Mouse (Mus musculus): ENCODE results near the gene Naa40. TPM values are rescaled to one million over a fixed set of nuclear protein-coding genes. Genes with fewer than 3 reads are reported as not detected.
A peak's percentile ranks its signal among the peaks of the same experiment; 100 is the strongest.

The Naa40 gene
- polyA plus RNA-seq, 1 experiment from 2014 or later = 93.2 TPM

DNA sequence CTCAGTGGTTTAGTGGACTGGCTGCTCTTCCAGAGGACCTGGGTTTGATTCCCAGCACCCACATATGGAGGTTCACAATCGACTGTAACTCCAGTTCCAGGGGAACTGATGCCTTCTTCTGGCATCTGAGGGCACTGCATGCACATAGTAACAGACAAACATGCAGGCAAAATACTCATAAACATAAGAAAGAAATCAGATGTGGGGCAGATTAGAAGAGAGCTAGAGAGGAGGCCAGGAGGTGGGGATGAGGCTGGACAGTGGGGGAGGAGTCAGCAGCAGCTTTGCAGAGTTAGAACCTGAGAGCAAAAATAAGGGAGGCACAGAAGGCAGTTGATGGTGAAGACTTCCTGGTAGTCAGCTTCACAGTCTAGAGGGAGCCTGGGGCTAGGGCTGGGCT lies 21.6 kb upstream of the Naa40 start:
- no peaks in the 10 kb centered on the region for H3K36me3 ChIP-seq (replicated peaks)
- no peaks in the 10 kb centered on the region for H3K27me3 ChIP-seq (replicated peaks; ENCODE audit: low read depth, poor library complexity, severe bottlenecking)
- WGBS = 92% methylated on average over 1 of the region's 1 CpGs
- 0 out of 2 replicates have a peak, but pooled peaks cover 4% of the 10 kb centered on the region for H3K9me3 ChIP-seq
- no peak overlapping the region for H3K27ac ChIP-seq (replicated peaks)
- no peak overlapping the region for H3K4me3 ChIP-seq
- no peak for DNase-seq (ENCODE audit: low spot score)
- peaks cover 38% of the 10 kb centered on the region for H3K4me1 ChIP-seq

DNA sequence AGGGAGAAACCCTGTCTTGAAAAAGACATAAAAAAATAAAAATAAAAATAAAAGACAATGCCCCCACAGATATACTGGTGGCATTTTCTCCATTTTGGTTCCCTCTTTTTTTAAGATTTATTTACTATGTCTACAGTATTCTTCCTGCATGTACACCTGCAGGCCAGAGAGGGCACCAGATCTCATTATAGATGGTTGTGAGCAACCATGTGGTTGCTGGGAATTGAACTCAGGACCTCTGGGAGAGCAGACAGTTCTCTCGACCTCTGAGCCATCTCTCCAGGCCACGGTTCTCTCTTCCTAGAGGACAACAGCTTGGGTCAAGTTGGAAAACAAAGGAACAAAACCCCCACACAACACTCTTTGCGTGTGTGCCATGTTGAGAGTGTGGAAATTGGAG lies 21.0 kb upstream of the Naa40 start:
- no peak overlapping the region for H3K4me3 ChIP-seq
- H3K27me3 ChIP-seq (replicated peaks; ENCODE audit: low read depth, poor library complexity, severe bottlenecking) = no peaks in the 10 kb centered on the region
- WGBS = 91% methylated on average over 3 of the region's 3 CpGs
- no peaks in the 10 kb centered on the region for H3K36me3 ChIP-seq (replicated peaks)
- no peak for DNase-seq (ENCODE audit: low spot score)
- H3K9me3 ChIP-seq = 0 out of 2 replicates have a peak, but pooled peaks cover 4% of the 10 kb centered on the region
- H3K27ac ChIP-seq (replicated peaks) = no peak overlapping the region
- peaks cover 31% of the 10 kb centered on the region for H3K4me1 ChIP-seq

- Histone ChIP-seq H3K27ac (replicated peaks) (no peak overlapping the region), H3K36me3 (replicated peaks) (no peaks in the 10 kb centered on the region), H3K27me3 (replicated peaks; ENCODE audit: low read depth, poor library complexity, severe bottlenecking) (no peaks in the 10 kb centered on the region), H3K9me3 (0 out of 2 replicates have a peak, but pooled peaks cover 4% of the 10 kb centered on the region), H3K4me3 (no peak overlapping the region), H3K4me1 (peaks cover 27% of the 10 kb centered on the region)
- WGBS = 96% methylated on average over 1 of the region's 1 CpGs
- no peak for DNase-seq (ENCODE audit: low spot score)
Measured at GRCm38 (mm10) chr19:7261476-7261875, 20.5 kb upstream of the Naa40 start.

- DNase-seq (ENCODE audit: low spot score) = no peak
- WGBS = 84% methylated on average over 5 of the region's 5 CpGs
- 0 out of 2 replicates have a peak, but pooled peaks cover 4% of the 10 kb centered on the region for H3K9me3 ChIP-seq
Measured at GRCm38 (mm10) chr19:7257881-7258280, 16.9 kb upstream of the Naa40 start.

DNA sequence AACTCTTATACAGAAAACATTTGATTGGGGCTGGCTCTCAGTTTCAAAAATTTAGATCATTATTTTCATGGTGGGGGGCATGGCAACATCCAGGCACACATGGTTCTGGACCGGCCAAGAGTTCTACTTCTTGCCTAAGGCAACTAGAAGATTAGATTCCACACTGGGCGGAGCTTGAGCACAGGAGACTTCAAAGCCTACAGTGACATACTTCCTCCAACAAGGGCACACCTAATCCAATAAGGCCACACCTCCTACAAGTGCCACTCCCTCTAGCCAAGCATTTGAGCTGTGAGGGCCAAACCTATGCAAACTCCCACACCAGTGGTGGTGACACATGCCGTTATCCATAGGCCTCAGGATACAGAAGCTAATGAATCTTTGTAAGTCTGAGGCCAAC lies 5.0 kb upstream of the Naa40 start:
- Histone ChIP-seq H3K27me3 (replicated peaks; ENCODE audit: low read depth, poor library complexity, severe bottlenecking) (0 out of 2 replicates have a peak, but pooled peaks cover 5% of the 10 kb centered on the region), H3K36me3 (replicated peaks) (no peaks in the 10 kb centered on the region), H3K4me1 (peaks cover 8% of the 10 kb centered on the region), H3K9me3 (no peaks in the 10 kb centered on the region), H3K4me3 (no peak overlapping the region), H3K27ac (replicated peaks) (no peak overlapping the region)
- no peak for DNase-seq (ENCODE audit: low spot score)
- WGBS = 79% methylated on average over 3 of the region's 3 CpGs

More at GRCm38 (mm10) chr19:7257881-7258280, 16.9 kb upstream of the Naa40 start:
- Histone ChIP-seq H3K36me3 (replicated peaks) (no peaks in the 10 kb centered on the region), H3K27me3 (replicated peaks; ENCODE audit: low read depth, poor library complexity, severe bottlenecking) (no peaks in the 10 kb centered on the region), H3K4me3 (no peak overlapping the region), H3K27ac (replicated peaks) (no peak overlapping the region), H3K4me1 (no peaks in the 10 kb centered on the region)

GRCm38 (mm10) chr19:7240291-7240690 lies 692 bp downstream of the Naa40 start:
- WGBS = 4% methylated on average over 13 of the region's 13 CpGs
- peak overlapping the region; percentile 81 for H3K4me3 ChIP-seq
- H3K36me3 ChIP-seq (replicated peaks) = peaks cover 37% of the 10 kb centered on the region
- H3K9me3 ChIP-seq = no peaks in the 10 kb centered on the region
- 0 out of 2 replicates have a peak, but pooled peaks cover 5% of the 10 kb centered on the region for H3K27me3 ChIP-seq (replicated peaks; ENCODE audit: low read depth, poor library complexity, severe bottlenecking)
- no peak for DNase-seq (ENCODE audit: low spot score)
- H3K4me1 ChIP-seq = peaks cover 19% of the 10 kb centered on the region
- H3K27ac ChIP-seq (replicated peaks) = peak overlapping the region; percentile 88

DNA sequence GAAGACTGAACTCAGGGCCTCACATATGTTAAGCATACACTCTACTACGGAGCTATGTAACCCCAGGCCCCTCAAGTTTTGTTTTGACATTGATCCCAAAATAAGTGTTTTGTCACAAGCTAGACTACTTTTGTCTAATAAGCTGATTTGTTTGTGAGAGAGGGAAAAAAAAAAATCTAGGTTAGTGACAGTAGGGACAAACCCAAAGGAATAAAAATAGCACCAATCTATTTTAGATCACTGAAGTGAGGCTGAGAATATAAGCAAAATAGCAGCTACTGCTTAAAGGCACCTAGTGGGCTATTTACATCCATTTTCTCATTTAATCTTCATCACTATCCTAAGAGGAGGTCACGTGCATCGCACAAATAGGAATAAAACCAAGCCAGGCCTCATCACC lies 1.4 kb downstream of the Naa40 start:
- no peak for DNase-seq (ENCODE audit: low spot score)
- H3K4me1 ChIP-seq = peaks cover 19% of the 10 kb centered on the region
- 0 out of 2 replicates have a peak, but pooled peaks cover 5% of the 10 kb centered on the region for H3K27me3 ChIP-seq (replicated peaks; ENCODE audit: low read depth, poor library complexity, severe bottlenecking)
- peak overlapping the region; percentile 81 for H3K4me3 ChIP-seq
- no peak overlapping the region; the same call in 1 of the 2 replicates for H3K27ac ChIP-seq (replicated peaks)
- 90% methylated on average over 3 of the region's 3 CpGs for WGBS
- no peaks in the 10 kb centered on the region for H3K9me3 ChIP-seq
- peaks cover 41% of the 10 kb centered on the region for H3K36me3 ChIP-seq (replicated peaks)

DNA sequence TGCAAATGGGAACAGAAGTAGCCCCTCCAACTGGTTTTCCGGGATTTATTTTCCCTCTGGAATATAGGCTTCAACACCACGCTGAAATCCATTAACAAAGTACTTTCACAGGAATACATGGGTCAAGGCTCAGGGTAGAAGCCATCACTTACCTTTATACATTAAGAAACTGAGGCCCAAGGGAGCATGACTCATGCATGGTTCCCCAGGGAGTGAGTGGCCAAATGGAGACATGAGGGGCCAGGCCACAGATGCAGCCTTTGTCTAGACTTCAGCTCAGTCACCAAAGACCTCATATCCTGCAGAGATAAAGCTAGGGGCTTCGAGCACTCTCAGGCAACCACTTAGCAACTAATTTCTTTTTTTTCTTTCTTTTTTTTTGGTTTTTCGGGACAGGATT lies 4.2 kb downstream of the Naa40 start:
- Histone ChIP-seq H3K36me3 (replicated peaks) (peaks cover 70% of the 10 kb centered on the region), H3K4me1 (peaks cover 18% of the 10 kb centered on the region), H3K9me3 (no peaks in the 10 kb centered on the region), H3K27ac (replicated peaks) (no peak overlapping the region), H3K4me3 (no peak overlapping the region), H3K27me3 (replicated peaks; ENCODE audit: low read depth, poor library complexity, severe bottlenecking) (no peaks in the 10 kb centered on the region)
- WGBS = 87% methylated on average over 4 of the region's 4 CpGs
- DNase-seq (ENCODE audit: low spot score) = no peak

- H3K4me1 ChIP-seq = peaks cover 11% of the 10 kb centered on the region
- H3K27ac ChIP-seq (replicated peaks) = no peak overlapping the region
- peaks cover 77% of the 10 kb centered on the region for H3K36me3 ChIP-seq (replicated peaks)
- WGBS = 89% methylated on average over 2 of the region's 2 CpGs
- no peak for DNase-seq (ENCODE audit: low spot score)
- H3K4me3 ChIP-seq = no peak overlapping the region
- no peaks in the 10 kb centered on the region for H3K9me3 ChIP-seq
- no peaks in the 10 kb centered on the region for H3K27me3 ChIP-seq (replicated peaks; ENCODE audit: low read depth, poor library complexity, severe bottlenecking)
Measured at GRCm38 (mm10) chr19:7236011-7236410, 5.0 kb downstream of the Naa40 start.

DNA sequence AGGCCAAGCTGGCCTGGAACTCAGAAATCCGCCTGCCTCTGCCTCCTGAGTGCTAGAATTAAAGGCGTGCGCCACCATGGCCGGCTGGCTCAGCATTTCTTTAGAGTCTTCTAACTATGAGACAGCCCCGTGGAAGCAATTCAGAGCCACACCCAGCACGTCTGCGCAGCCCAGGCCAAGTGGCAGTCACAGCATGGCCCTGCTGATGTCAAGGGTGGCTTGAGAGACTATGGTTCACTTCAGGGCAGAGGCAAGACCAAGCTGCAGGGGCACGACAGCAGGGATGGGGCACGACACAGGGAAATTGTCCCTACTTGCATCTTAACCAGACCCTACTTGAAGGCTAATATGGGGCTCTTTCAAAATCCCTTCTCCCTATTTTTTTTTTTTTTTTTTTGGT lies 5.5 kb downstream of the Naa40 start:
- H3K4me3 ChIP-seq = no peak overlapping the region
- 94% methylated on average over 9 of the region's 9 CpGs for WGBS
- peaks cover 83% of the 10 kb centered on the region for H3K36me3 ChIP-seq (replicated peaks)
- no peak overlapping the region for H3K27ac ChIP-seq (replicated peaks)
- no peaks in the 10 kb centered on the region for H3K9me3 ChIP-seq
- H3K4me1 ChIP-seq = peaks cover 11% of the 10 kb centered on the region
- no peak for DNase-seq (ENCODE audit: low spot score)
- H3K27me3 ChIP-seq (replicated peaks; ENCODE audit: low read depth, poor library complexity, severe bottlenecking) = no peaks in the 10 kb centered on the region

- Histone ChIP-seq H3K27ac (replicated peaks) (no peak overlapping the region), H3K4me3 (peak overlapping the region; percentile 9; the same call in 1 of the 2 replicates), H3K36me3 (replicated peaks) (peaks cover 90% of the 10 kb centered on the region), H3K9me3 (no peaks in the 10 kb centered on the region), H3K4me1 (peaks cover 3% of the 10 kb centered on the region), H3K27me3 (replicated peaks; ENCODE audit: low read depth, poor library complexity, severe bottlenecking) (no peaks in the 10 kb centered on the region)
- DNase-seq (ENCODE audit: low spot score) = peak; percentile 67
- WGBS = 67% methylated on average over 8 of the region's 8 CpGs
Measured at GRCm38 (mm10) chr19:7234537-7235221, 6.3 kb downstream of the Naa40 start.

DNA sequence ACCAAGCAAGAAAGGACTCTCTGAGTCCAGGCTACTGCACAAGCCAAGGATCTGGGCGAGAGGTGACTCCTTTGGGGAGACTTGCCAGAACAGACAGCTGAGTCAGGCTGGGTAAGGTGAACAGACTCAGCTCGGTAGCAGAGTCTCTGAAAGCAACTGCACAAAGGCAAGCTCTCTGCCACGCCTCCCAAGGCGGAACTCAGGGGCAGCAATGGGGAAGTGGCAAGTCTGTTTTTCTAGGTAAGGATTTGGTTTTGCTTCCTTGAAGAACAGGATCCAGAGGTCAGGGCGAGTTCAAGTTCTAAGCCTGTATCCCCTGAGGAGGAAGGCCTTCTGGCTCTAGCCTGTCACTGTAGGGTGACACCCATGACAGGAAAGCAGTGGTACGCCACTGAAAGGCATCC lies 14.5 kb downstream of the Naa40 start:
- WGBS = 80% methylated on average over 6 of the region's 6 CpGs
- H3K36me3 ChIP-seq (replicated peaks) = peaks cover 67% of the 10 kb centered on the region
- H3K27ac ChIP-seq (replicated peaks) = no peak overlapping the region
- H3K9me3 ChIP-seq = 0 out of 2 replicates have a peak, but pooled peaks cover 3% of the 10 kb centered on the region
- H3K4me1 ChIP-seq = no peaks in the 10 kb centered on the region
- no peak overlapping the region for H3K4me3 ChIP-seq
- H3K27me3 ChIP-seq (replicated peaks; ENCODE audit: low read depth, poor library complexity, severe bottlenecking) = no peaks in the 10 kb centered on the region
- DNase-seq (ENCODE audit: low spot score) = no peak

DNA sequence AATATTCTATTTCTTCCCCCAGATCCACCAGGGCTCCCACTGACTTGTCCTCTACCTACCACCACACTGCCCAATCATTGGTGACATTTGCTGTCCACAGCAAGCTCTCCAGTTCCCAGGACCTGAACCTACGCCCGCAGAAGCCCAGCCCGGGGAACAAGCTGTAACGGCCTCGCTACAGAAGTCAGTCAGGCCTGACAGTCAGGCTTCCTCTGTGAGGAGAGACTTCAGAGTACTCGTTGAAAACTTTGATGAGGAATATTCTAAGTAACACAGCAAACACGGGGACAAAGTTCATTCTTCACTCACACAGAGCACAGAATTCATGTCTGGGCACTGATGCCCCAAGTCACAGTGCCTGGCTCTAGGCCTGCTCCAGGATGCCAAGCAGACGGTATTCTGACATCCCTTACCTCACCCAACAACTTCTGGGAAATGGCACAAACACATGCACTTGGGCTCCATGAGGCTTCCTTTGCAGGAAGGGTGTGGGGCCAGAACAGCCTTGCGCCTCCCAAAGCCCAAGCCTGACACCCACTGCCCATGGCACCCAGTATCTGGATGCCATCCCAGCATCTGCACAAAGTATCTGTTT lies 15.8 kb downstream of the Naa40 start:
- DNase-seq (ENCODE audit: low spot score) = no peak
- Histone ChIP-seq H3K27me3 (replicated peaks; ENCODE audit: low read depth, poor library complexity, severe bottlenecking) (no peaks in the 10 kb centered on the region), H3K4me1 (no peaks in the 10 kb centered on the region), H3K36me3 (replicated peaks) (peaks cover 54% of the 10 kb centered on the region), H3K9me3 (0 out of 2 replicates have a peak, but pooled peaks cover 3% of the 10 kb centered on the region), H3K4me3 (no peak overlapping the region), H3K27ac (replicated peaks) (no peak overlapping the region)
- WGBS = 90% methylated on average over 9 of the region's 9 CpGs
